Mouse (Mus musculus) MEL (cell line): ENCODE measurements around the gene Gns. TPM values are rescaled to one million over a fixed set of nuclear protein-coding genes. Genes with fewer than 3 reads are reported as not detected.

Experiments used
- DNase-seq: peaks from one replicate; pipeline ENCODE4 v3.0.0; 2011; ENCODE audit warnings: low read depth, low spot score
- H3K27ac ChIP-seq: 2 replicates; pipeline ENCODE4 v1.5.1; 2012; ENCODE audit warnings: low read depth, mild to moderate bottlenecking, control low read depth, low read length, moderate library complexity; ENCODE audit not compliant: control insufficient read depth
- H3K27me3 ChIP-seq, 2 experiments: fragments of 150-350 bp in 1 of 2; sonication (generic) in 1 of 2; 2 replicates each; pipeline ENCODE4 v1.6.1; 2012; ENCODE audit warnings: low read length in 2 of 2, mild to moderate bottlenecking in 2 of 2, improper control_type of control experiment in 1 of 2, moderate library complexity in 1 of 2; ENCODE audit not compliant: insufficient read depth in 2 of 2, control insufficient read depth in 1 of 2
- H3K36me3 ChIP-seq, 2 experiments: 2 replicates each; pipeline ENCODE4 v1.6.1; 2012 to 2014; ENCODE audit warnings: low read length in 2 of 2, improper control_type of control experiment in 1 of 2, inconsistent platforms in 1 of 2, mild to moderate bottlenecking in 1 of 2; ENCODE audit not compliant: insufficient read depth in 2 of 2, control insufficient read depth in 1 of 2
- H3K4me1 ChIP-seq, 2 experiments: fragments of 150-350 bp in 1 of 2; sonication (generic) in 1 of 2; 2 replicates each; pipeline ENCODE4 v1.6.1; 2012; ENCODE audit warnings: low read length in 2 of 2, improper control_type of control experiment in 1 of 2, mild to moderate bottlenecking in 1 of 2; ENCODE audit not compliant: insufficient read depth in 2 of 2, control insufficient read depth in 1 of 2
- H3K4me3 ChIP-seq, 2 experiments: fragments of 150-350 bp in 1 of 2; sonication (generic) in 1 of 2; 2 replicates each; pipeline ENCODE4 v1.5.1; 2012; ENCODE audit warnings: low read depth in 2 of 2, low read length in 2 of 2, mild to moderate bottlenecking in 2 of 2, moderate library complexity in 2 of 2, control low read depth in 1 of 2, improper control_type of control experiment in 1 of 2; ENCODE audit not compliant: control insufficient read depth in 1 of 2, insufficient read depth in 1 of 2
- H3K79me2 ChIP-seq: 2 replicates; pipeline ENCODE4 v1.6.1; 2012; ENCODE audit warnings: mild to moderate bottlenecking, low read length, moderate library complexity; ENCODE audit not compliant: control insufficient read depth, poor library complexity, insufficient read depth
- H3K9ac ChIP-seq: 2 replicates; pipeline ENCODE4 v1.6.1; 2012; ENCODE audit warnings: low read depth, mild to moderate bottlenecking, control low read depth, low read length, moderate library complexity; ENCODE audit not compliant: control insufficient read depth, poor library complexity, severe bottlenecking
- H3K9me3 ChIP-seq: fragments of 150-350 bp; sonication (generic); replicated peaks from 2 replicates; pipeline ENCODE4 v1.6.1; 2012; ENCODE audit warnings: mild to moderate bottlenecking, low read length, improper control_type of control experiment, moderate library complexity; ENCODE audit not compliant: insufficient read depth
- BHLHE40 ChIP-seq: IDR thresholded peaks from 2 replicates; pipeline ENCODE4 v1.6.1; 2012; ENCODE audit warnings: low read depth, mild to moderate bottlenecking, inconsistent platforms, low read length, improper control_type of control experiment, borderline replicate concordance
- CTCF ChIP-seq, 3 experiments: IDR thresholded peaks in 2 of 3; conservative IDR thresholded peaks in 1 of 3; 2 replicates each; pipeline ENCODE4 v1.5.1; 2011 to 2012; ENCODE audit warnings: low read length in 3 of 3, low read depth in 2 of 3, mild to moderate bottlenecking in 2 of 3, improper control_type of control experiment in 1 of 3, inconsistent platforms in 1 of 3, mixed read lengths in 1 of 3, moderate library complexity in 1 of 3; ENCODE audit not compliant: control insufficient read depth in 1 of 3, insufficient read depth in 1 of 3, poor library complexity in 1 of 3, severe bottlenecking in 1 of 3
- E2F4 ChIP-seq: IDR thresholded peaks from 2 replicates; pipeline ENCODE4 v1.6.1; 2011; ENCODE audit warnings: low read depth, low read length, improper control_type of control experiment, borderline replicate concordance
- ELF1 ChIP-seq: IDR thresholded peaks from 2 replicates; pipeline ENCODE4 v1.6.1; 2014; ENCODE audit warnings: low read depth, mild to moderate bottlenecking, inconsistent platforms, low read length, improper control_type of control experiment, moderate library complexity
- GABPA ChIP-seq: IDR thresholded peaks from 2 replicates; pipeline ENCODE4 v1.6.1; 2012; ENCODE audit warnings: low read depth, mild to moderate bottlenecking, inconsistent platforms, low read length, improper control_type of control experiment, moderate library complexity
- GATA1 ChIP-seq: IDR thresholded peaks from 2 replicates; pipeline ENCODE4 v1.6.1; 2011; ENCODE audit warnings: low read depth, low read length, improper control_type of control experiment
- JUND ChIP-seq: IDR thresholded peaks from 2 replicates; pipeline ENCODE4 v1.6.1; 2011; ENCODE audit warnings: low read depth, mild to moderate bottlenecking, improper control_type of control experiment, low read length
- MAFK ChIP-seq: IDR thresholded peaks from 2 replicates; pipeline ENCODE4 v1.6.1; 2011; ENCODE audit warnings: low read depth, mild to moderate bottlenecking, low read length, improper control_type of control experiment, borderline replicate concordance
- MAX ChIP-seq: IDR thresholded peaks from 2 replicates; pipeline ENCODE4 v1.6.1; 2011; ENCODE audit warnings: low read length, improper control_type of control experiment
- MEF2A ChIP-seq: IDR thresholded peaks from 2 replicates; pipeline ENCODE4 v1.6.1; 2014; ENCODE audit warnings: low read depth, mild to moderate bottlenecking, inconsistent platforms, low read length, improper control_type of control experiment; ENCODE audit not compliant: poor library complexity, insufficient replicate concordance, severe bottlenecking; ENCODE audit errors: extremely low read depth
- NELFE ChIP-seq: IDR thresholded peaks from 2 replicates; pipeline ENCODE4 v1.6.1; 2011; ENCODE audit warnings: low read depth, low read length, improper control_type of control experiment
- POLR2A ChIP-seq, 2 experiments: IDR thresholded peaks; 2 replicates each; pipeline ENCODE4 v1.6.1; 2011 to 2012; ENCODE audit warnings: low read length in 2 of 2, mild to moderate bottlenecking in 2 of 2, control low read depth in 1 of 2, improper control_type of control experiment in 1 of 2, low read depth in 1 of 2, moderate library complexity in 1 of 2; ENCODE audit not compliant: control insufficient read depth in 1 of 2, insufficient read depth in 1 of 2, poor library complexity in 1 of 2
- POLR2AphosphoS2 ChIP-seq: IDR thresholded peaks from 2 replicates; pipeline ENCODE4 v1.6.1; 2011; ENCODE audit warnings: low read length, improper control_type of control experiment
- SIN3A ChIP-seq: IDR thresholded peaks from 2 replicates; pipeline ENCODE4 v1.6.1; 2012; ENCODE audit warnings: low read length, improper control_type of control experiment, inconsistent platforms
- TCF12 ChIP-seq: IDR thresholded peaks from 2 replicates; pipeline ENCODE4 v1.6.1; 2014; ENCODE audit warnings: low read depth, mild to moderate bottlenecking, inconsistent platforms, low read length, improper control_type of control experiment, moderate library complexity
- UBTF ChIP-seq: IDR thresholded peaks from 2 replicates; pipeline ENCODE4 v1.6.1; 2012; ENCODE audit warnings: low read depth, mild to moderate bottlenecking, inconsistent platforms, low read length, improper control_type of control experiment, moderate library complexity, borderline replicate concordance; ENCODE audit not compliant: insufficient read depth
- USF2 ChIP-seq, 2 experiments: IDR thresholded peaks; 2 replicates each; pipeline ENCODE4 v1.6.1; 2011 to 2012; ENCODE audit warnings: improper control_type of control experiment in 2 of 2, low read length in 2 of 2, borderline replicate concordance in 1 of 2, inconsistent platforms in 1 of 2, low read depth in 1 of 2, mild to moderate bottlenecking in 1 of 2; ENCODE audit not compliant: insufficient read depth in 1 of 2
- ZC3H11A ChIP-seq: IDR thresholded peaks from 2 replicates; pipeline ENCODE4 v1.6.1; 2012; ENCODE audit warnings: low read depth, mild to moderate bottlenecking, inconsistent platforms, low read length, improper control_type of control experiment
- ZMIZ1 ChIP-seq: IDR thresholded peaks from 2 replicates; pipeline ENCODE4 v1.6.1; 2012; ENCODE audit warnings: low read depth, mild to moderate bottlenecking, inconsistent platforms, low read length, improper control_type of control experiment, moderate library complexity
- ZNF384 ChIP-seq: IDR thresholded peaks from 2 replicates; pipeline ENCODE4 v1.6.1; 2012; ENCODE audit warnings: low read depth, mild to moderate bottlenecking, inconsistent platforms, low read length, improper control_type of control experiment
- polyA plus RNA-seq, 2 experiments: library from polyadenylated mRNA; stranded (reverse) in 1 of 2; unstranded in 1 of 2; fragments of >175 nt in 1 of 2; fragments of >200 nt in 1 of 2; gene quantifications; 2 replicates each; pipeline versions ENCODE4 v1.2.1 to v1.2.4; 2012; ENCODE audit warnings: low replicate concordance in 2 of 2, low read depth in 1 of 2; ENCODE audit not compliant: insufficient read length in 2 of 2, insufficient read depth in 1 of 2, missing spikeins in 1 of 2
- total RNA-seq: library from RNA; depleted of rRNA; stranded (reverse); fragments of 300-350 nt; gene quantifications from 2 replicates; pipeline ENCODE4 v1.2.3, GENCODE M21; 2012

The Gns gene
- total and polyA plus RNA-seq, 3 experiments, result 33.1 to 33.6 TPM; not detected in 1

GRCm38 (mm10) chr10:121423541-121424349, 58.9 kb downstream of the Gns start:
- H3K9me3 ChIP-seq, result no peaks in the 10 kb centered on the region
- no peaks in the 10 kb centered on the region for H3K4me1 ChIP-seq
- no peak for TF ChIP-seq CTCF (IDR thresholded peaks at IDR 0.05 in 2 of 3, conservative IDR thresholded peaks at IDR 0.05 in 1 of 3; ENCODE audit: control insufficient read depth in 1 of 3, insufficient read depth in 1 of 3, low read depth in 2 of 3, low read length in 3 of 3, poor library complexity in 1 of 3, severe bottlenecking in 1 of 3)
- TF ChIP-seq JUND, result no peak
- TF ChIP-seq ELF1, result no peak
- no peak overlapping the region for H3K4me3 ChIP-seq
- H3K79me2 ChIP-seq, result no peaks in the 10 kb centered on the region
- DNase-seq, result no peak
- H3K27ac ChIP-seq, result no peak overlapping the region
- H3K27me3 ChIP-seq, result no peaks in the 10 kb centered on the region
- H3K36me3 ChIP-seq, result no peaks in the 10 kb centered on the region
- H3K9ac ChIP-seq, result no peak overlapping the region

DNA sequence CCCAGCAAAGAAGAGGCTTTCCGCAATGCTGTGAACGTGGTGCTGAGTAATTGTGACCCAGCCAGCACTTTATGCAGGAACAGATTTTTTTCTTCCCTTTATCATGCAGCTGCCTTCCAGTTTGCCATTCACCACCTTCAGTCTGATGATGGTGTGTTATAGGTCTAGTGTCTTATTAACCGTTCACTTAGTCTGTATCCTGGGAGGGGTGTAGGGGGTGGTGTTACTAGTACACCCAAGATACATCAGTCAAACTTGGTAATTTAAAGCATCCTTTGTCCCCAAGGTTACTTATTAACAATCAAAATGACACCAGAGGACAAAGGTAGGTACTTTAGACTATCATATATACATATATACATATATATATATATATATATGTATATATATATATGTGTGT, 59.6 kb downstream of the Gns start:
- Histone ChIP-seq H3K9ac (no peak overlapping the region), H3K4me1 (no peaks in the 10 kb centered on the region), H3K79me2 (no peaks in the 10 kb centered on the region), H3K27me3 (no peaks in the 10 kb centered on the region), H3K9me3 (no peaks in the 10 kb centered on the region), H3K36me3 (no peaks in the 10 kb centered on the region), H3K27ac (no peak overlapping the region), H3K4me3 (no peak overlapping the region)
- no peak for TF ChIP-seq USF2 (IDR thresholded peaks at IDR 0.05; ENCODE audit: borderline replicate concordance in 1 of 2, insufficient read depth in 1 of 2, low read depth in 1 of 2, low read length in 2 of 2)
- no peak for TF ChIP-seq SIN3A
- no peak for TF ChIP-seq MAX
- no peak for TF ChIP-seq BHLHE40
- no peak for TF ChIP-seq ZMIZ1
- DNase-seq, result no peak

DNA sequence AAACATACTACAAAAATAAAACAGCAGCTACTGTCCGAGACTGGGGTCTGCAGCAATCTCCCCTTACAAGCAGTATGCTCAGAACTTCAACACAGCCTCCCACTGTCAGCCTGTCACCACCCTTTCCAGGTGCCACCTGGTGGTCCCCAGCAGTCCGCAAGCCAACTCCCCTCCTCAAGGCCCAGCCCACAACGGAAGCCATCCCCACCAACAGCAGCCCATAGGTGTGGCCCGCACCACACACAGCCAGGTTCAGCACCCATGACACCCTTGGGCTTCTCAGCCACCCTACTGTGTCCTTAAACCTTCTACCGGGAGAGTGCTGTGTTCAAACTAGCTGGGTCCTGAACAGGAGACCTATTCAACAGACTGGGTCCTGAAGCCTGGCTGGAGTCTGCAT, 60.2 kb downstream of the Gns start:
- Histone ChIP-seq H3K9me3 (no peaks in the 10 kb centered on the region), H3K36me3 (no peaks in the 10 kb centered on the region), H3K27me3 (no peaks in the 10 kb centered on the region), H3K9ac (no peak overlapping the region), H3K27ac (no peak overlapping the region), H3K4me1 (no peaks in the 10 kb centered on the region), H3K4me3 (no peak overlapping the region), H3K79me2 (no peaks in the 10 kb centered on the region)
- no peak for DNase-seq
- no peak for TF ChIP-seq UBTF
- no peak for TF ChIP-seq TCF12
- no peak for TF ChIP-seq GATA1
- no peak for TF ChIP-seq USF2 (IDR thresholded peaks at IDR 0.05; ENCODE audit: borderline replicate concordance in 1 of 2, insufficient read depth in 1 of 2, low read depth in 1 of 2, low read length in 2 of 2)
- no peak for TF ChIP-seq ZC3H11A
- no peak for TF ChIP-seq MEF2A
- TF ChIP-seq E2F4, result no peak
- no peak for TF ChIP-seq POLR2AphosphoS2
- TF ChIP-seq MAFK, result no peak
- no peak for TF ChIP-seq BHLHE40
- no peak for TF ChIP-seq POLR2A (IDR thresholded peaks at IDR 0.05; ENCODE audit: control insufficient read depth in 1 of 2, insufficient read depth in 1 of 2, low read depth in 1 of 2, low read length in 2 of 2, poor library complexity in 1 of 2)
- TF ChIP-seq NELFE, result no peak
- TF ChIP-seq ZNF384, result no peak
- TF ChIP-seq ZMIZ1, result no peak
- TF ChIP-seq SIN3A, result no peak
- no peak for TF ChIP-seq GABPA
- TF ChIP-seq ELF1, result no peak
- TF ChIP-seq MAX, result no peak
